Mouse (Mus musculus) liver, postnatal 0 days (tissue): ENCODE results near the gene Aldh1l2.

Source experiments
- CTCF ChIP-seq: sonication (generic); IDR thresholded peaks from 2 replicates; pipeline ENCODE4 v1.5.1; 2016; ENCODE audit warnings: antibody characterized with exemption, low read depth
- EP300 ChIP-seq: IDR thresholded peaks from 2 replicates; pipeline ENCODE4 v1.6.1; 2016; ENCODE audit warnings: antibody characterized with exemption, low read depth, mild to moderate bottlenecking

DNA sequence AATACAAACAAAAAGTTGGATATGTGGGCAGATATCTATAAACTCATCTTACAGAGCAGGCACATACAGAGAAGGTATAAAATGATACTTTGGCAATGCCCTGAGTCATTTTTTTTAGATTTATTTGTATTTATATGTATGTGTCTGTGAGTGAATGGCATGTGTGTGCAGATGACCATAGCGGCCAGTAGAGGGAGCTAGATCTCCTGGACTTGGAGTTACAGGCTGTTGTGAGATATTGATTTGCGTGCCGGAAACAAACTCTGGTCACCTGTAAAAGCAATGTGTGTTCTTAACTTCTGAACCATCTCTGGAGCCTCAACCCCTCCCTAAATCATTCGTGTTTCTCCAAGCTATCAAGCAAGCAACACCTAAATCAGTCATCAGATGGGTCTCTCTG, 12.9 kb downstream of the Aldh1l2 start:
- TF ChIP-seq CTCF: peak; percentile 42
- TF ChIP-seq EP300: no peak
